Mouse (Mus musculus) heart, postnatal 4 days (tissue): ENCODE results near the gene Rnf157. TPM values are rescaled to one million over a fixed set of nuclear protein-coding genes. Genes with fewer than 3 reads are reported as not detected.
A peak's percentile ranks its signal among the peaks of the same experiment; 100 is the strongest.

Experiments
- DNase-seq: peaks from one replicate; pipeline ENCODE4 v3.0.0; 2021
- total RNA-seq, 2 experiments: library from RNA; stranded (reverse); gene quantifications; 2 replicates each; pipeline ENCODE4 v1.2.3; 2021

Rnf157 gene
- total RNA-seq, 2 experiments from 2014 or later: 11.9 to 12.4 TPM

DNA sequence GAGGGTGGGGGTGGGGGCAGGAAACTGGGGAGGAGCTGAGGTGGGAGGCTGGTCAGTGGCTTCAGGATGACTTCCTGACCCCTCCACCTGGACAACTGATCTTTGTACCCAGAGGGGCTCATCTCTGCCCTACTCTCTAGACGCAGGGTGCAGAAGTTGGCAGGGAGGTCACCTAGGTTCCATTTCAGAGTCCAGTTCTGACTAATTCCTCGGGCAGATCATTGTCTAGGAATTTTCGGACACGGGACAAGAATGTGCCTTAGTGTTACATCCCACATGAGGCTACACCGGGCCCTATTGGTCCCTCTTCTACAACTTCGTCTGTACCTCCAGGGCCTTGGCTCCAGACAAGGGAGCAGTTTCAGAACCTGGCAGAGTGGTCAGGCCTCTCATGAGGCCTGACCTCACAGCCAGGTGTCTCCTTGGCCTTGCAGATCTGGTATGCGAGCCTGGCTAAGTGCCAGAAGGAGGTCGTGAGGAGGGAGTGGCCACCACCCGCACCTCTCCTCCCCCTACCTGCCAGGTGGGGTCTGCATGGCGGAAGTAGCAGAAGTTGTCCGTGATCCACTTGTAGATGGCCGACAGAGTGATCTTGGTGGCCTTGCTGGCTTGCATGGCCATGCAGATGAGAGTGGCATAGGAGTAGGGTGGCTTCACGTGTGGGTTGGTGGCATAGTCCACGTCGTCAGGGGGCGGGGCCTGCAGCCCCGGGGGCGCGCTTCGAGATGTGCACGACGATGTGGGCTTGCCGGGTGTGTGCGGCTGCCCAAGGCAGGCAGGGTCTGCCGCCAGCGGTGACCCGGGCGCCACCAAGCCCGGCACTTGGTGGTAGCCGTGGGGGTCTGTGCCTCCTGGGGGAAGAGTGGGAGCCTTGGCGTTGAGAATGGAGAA lies 79.1 kb downstream of the Rnf157 start:
- no peak for DNase-seq

DNA sequence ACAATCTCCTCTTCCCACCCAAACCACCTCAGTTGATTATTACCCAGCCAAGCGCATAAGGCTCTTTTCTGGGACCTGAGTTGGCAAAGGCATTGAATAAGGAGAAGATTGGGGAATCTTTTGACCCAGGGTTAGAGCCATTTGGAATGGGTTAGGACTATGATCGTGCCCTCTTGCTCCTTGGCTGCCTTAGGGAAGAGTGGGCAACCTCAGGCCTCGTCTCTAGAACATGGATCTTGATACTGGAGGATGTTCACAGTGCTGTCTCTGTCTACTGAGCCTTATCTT lies 79.9 kb downstream of the Rnf157 start:
- no peak for DNase-seq

DNA sequence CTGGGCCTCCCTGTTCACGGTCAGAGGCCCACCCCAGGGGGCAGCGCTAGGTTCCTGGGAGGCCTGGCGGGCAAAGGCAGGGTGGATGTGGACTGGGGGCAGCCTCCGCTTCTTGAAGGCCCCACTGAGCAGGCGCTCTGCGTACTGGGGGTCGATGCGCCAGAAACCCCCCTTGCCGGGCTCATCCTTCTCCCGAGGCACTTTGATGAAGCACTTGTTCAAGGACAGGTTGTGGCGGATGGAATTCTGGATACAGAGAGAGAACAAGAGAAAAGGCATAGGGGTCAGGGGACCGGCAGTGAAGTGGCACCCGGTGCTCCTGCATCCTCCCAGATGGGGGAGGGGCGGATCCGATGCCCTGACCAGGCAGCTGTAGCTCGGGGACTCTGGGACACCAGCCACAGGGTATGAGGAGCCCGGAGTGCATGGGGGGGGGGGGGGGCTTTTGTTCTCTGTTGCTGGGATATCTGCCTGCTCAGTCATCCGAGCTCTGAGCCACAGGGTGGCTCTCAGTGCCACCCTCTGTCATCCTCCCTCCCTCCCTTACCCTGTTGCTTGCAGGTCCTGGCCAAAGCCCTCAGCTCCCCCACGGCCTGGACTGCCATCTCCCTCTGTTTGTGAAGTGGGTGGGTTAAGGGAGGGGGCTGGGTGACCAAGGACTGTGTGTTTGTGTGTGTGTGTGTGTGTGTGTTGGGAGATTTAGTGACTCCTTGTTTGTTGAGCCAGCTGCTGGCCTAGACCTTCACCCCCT lies 80.4 kb downstream of the Rnf157 start:
- no peak for DNase-seq

DNA sequence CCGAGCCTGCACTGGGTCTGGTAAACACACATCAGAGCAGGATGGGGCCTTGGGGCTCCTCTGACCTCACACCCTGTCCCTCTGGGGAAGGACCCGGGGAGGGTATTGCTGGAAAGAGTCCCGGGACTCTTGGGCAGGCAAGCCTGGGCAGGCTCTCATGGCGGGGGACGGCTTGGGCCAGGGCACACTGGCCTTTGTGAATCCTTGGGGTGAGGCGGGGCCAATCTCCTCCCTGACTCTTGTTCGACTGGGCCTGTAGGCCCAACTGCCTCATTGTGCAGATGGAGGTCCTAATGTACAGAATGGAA lies 82.7 kb downstream of the Rnf157 start:
- DNase-seq: no peak

DNA sequence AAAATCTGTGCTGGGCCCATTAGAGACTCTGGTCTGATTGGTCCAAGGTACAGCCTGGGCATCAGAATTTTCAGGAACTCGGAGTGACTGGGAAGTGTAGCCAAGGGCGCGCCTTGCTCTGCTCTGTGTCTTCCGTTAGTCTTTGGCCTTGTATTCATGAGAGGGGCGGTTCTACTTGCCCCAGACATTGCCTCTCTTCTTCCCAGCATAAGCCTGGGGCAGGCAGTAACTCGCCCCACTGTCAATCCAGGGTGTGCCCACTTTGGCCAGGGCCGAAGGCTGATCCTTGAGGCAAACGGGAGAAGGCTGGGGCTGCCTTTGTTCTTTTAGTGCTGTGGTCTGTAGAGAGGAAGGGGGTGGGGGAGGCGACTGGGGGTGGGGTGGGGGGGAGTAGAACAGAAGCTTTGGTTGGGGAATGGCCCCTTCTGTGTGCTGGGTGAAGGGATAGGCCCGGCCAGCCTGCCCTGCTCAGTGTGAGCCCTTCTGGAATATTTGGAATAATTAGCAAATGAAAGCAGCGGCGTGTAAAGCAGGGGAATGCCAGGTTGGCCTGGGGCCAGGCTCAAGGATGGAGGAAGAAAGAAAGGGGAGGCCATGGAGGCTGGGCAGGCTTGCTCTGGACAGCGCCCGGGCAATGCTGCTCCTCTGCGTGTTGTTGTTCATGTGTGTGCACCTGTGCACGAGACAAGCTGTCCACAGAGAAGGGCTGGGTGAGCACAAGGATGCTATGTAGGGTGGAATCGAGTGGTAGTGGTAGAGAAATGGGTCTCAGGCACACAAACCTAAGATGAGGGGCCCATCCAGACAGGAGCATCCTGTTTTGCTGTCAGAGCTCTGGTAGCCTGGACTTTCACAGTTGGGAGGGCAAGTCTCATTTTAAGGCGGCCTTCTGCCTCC lies 83.3 kb downstream of the Rnf157 start:
- peak; percentile 47 for DNase-seq

DNA sequence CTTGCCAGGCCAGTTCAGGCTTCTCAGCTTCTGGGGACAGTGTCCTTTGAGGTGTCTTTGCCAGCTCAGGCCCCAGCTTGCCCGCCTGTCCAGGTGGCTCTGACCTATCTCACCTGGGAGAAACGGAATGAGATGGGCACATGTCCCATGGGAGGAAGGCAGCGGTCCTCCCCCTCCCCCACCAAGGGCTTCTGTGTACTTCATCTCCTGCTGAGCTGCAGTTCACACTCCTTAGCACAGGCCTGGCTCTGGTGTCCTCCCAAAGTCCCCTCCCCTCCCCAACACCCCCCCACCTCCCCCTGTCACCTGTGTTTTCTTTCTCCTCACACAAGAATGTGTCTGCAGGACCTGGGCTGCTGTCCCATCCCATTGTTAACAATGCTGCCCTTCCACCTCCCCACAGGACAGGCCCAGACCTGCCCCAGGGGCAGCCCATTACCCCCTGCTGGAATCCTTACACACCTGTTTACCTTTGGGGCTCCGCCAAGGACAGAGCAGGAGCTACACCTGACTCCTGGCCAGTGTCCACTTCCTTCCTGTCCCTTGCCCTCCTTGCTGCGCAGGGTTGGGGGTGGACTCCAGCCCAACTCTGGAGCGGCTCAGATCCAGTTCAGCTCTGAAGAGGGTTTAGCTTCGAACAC lies 85.7 kb downstream of the Rnf157 start:
- no peak for DNase-seq

DNA sequence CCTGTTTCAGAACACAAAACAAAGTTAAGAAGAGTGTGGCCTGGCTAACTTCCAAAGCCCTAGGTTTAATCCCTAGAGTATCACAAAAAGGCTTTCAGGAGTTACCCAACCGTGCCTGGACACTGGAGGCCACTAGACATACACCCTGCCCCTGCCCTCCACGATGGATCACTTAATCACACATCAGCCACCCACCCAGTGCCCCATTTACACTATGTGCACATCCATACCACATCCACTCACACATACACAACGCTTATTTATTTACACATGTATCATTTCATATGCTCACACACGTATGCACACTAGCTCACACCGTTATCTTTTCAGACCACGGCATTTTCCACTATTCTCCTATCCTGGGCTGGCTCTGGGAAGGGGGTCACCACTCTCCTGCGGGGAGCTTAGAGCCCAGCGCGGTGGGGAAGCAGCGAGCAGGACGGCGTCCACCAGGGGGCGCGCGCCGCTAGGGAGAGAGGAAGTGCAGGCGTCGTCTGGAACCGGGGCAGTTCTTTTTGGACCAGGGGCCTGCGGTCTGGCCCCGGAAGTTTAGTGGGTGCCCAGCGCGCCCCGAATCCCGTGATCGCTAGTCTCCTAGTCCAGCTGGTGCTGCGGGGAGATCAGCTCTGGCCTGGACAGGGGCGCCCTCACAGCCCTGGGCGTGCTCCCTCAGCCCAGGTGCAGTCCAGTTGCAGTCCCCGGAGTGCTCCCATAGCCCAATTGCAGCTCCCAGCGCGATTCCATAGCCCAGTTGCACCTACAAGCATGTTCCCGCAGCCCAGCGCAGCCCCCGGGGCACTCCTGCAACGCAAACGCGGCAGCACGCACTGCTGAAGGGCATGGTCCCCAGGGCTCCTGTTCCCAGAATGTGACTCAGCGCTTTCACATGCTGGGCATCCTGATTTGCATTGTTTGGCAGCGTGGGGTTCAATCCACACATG lies 93.8 kb downstream of the Rnf157 start:
- DNase-seq: peak; percentile 94

DNA sequence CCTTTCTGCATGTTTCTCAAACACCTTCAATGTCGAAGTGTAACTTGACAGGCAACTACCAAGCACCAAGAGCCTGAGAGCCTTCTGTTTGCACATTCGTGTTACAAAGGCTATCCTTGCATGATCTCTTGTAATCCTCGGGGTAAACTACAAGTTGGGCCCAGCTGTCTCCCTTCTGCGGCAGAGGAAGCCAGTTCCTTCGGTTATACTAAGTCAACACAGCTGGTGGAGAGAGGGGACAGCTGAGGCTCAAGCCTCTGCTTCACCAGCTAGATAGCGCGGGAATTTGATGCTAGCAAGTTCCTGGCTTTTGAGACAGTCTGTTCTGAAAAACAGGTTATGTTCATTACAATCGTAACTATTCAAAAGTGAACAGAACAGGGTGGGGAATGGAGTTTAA lies 100.5 kb downstream of the Rnf157 start:
- no peak for DNase-seq

DNA sequence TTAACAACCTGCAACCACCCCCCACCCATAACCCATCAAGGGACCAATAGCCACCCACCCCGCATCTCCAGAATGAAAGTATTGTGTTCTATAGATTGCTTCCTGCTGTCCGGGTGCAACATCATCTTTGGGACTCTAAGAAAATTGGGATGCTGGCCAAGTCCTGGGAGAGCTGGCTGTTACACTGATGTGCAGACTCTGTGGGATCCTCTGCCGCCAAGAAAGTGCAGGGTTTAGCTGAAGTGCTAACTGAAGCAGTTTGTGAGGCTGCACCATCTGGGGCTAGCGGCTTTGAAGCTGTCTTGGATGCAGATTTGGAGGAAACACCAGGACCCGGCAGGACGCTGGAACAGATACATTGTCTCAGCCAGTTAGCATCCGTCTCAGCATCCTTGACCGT lies 101.7 kb downstream of the Rnf157 start:
- DNase-seq: peak; percentile 39

DNA sequence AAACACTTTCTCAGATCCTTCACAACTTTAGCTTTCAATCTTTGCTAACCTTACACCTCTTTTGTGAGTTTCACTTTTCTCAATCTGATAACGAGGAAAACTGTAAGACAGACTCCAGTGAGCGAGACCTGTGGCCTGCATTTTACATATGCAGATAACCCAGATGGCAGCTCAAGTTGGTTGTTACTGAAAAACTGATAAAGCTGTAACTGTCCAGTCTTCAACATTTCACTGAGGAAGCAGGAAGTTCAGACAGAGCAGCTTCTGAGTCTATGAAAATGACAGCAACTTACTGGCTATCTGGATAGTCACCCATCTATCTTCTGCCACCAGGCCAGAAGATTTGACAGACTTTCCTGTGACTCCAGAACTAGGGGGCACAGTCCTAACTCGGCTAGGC lies 103.2 kb downstream of the Rnf157 start:
- no peak for DNase-seq

DNA sequence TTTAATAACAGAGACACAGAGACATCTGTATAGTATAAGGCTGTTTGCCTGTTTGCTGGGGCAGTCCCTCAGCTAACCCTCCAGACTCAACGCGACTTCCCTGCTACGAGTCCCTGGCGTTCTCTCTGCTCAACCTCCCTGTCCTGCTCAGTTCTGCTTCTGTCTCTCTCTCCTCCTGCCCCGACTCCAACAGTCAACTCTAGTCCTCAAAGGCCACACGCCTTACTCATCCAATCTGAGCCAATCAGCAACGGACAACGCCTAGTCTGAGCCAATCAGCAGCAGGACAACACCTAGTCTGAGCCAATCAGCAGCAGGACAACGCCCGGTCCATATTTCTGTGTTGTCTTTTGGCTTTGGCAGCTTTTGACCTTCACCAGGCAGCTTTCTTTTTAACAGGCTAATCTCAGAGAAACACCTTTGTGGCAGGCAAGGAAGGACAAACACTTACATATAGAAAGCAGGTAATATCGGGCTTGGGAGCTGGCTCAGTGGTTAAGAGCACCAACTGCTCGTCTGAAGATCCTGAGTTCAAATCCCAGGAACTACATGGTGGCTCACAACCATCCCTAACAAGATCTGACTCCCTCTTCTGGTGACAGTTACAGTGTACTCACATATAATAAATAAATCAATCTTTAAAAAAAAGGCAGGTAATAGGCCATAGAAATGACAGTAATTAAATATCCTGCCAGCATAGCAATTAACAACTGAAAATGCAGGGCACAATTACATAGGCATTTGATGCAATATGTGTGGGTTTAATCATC lies 104.9 kb downstream of the Rnf157 start:
- no peak for DNase-seq

DNA sequence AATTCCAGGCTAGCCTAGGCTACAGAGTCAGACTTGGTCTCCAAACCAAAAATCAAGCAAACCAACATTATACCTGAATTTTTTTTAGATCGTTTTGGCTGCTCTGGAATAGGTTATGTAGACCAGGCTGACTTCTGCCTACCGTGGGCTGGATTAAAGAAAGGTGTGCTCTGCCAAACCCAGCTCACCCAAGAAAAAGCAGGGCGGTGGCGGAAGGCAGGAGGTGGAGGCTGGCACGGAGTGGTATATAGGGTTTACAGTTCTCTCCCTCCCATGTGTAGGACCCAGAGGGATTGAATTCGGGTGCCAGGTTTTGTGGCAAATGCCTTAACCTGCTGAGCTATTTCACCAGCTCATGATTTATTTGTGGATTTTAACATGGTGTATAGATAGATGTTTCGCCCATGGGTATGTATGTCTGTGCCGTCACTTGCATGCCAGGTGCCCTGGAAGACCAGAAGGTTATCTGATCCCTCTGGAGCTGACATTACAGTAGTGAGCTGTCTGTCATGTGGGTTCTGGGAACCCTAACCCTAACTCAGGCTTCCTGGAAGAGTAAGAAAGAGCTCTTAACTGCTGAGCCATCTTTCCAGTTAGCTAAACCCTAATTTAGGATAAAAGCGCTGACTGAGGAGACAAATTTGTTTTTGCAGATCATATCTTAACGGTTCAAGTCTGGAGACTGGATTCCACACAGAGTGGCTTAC lies 105.7 kb downstream of the Rnf157 start, which contains the start of gene Exoc7:
Gene Exoc7, minus strand, starts transcription at position 215 of the 707 bp plus-strand sequence.
- no peak for DNase-seq

DNA sequence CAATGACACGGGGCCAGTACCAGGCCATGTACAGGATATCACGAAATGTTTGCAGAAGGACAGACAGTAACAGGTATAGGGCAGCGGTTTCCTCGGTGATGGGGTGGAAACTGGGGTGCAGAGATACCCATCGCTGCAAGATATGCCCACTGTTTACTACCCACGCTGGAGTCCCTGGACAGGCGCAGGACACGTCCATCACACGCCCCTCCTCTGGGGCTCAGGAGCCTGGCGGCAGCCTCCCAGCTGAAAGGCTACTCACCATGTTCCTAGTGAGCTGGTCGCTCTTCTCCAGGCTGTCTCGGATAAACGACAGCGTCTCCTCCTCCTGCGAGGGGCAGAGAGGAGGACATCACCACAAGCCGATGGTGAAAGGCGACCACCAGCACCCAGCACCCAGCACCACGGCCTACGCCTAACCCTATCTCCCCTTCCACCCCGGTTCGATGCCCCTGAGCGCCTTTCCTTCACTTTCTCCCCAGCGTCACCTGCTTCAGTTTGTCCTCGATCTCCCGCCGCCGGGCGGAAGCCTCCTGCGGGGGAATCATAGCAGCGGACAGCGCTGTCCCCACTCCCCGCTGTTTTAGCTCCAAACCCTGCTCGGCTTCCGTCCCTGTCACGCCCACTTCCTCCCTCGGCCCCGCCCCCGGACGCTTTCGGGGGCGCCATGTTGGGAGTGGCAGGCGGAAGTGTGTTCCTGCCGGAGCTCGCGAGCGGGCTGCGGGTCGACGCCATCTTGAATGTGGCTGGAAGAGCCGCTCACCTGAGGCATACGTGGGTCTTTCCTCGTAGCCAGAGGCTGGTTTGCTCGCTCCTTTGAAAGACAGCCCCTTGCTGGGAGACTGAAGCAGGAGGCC lies 106.5 kb downstream of the Rnf157 start:
- peak; percentile 97 for DNase-seq

DNA sequence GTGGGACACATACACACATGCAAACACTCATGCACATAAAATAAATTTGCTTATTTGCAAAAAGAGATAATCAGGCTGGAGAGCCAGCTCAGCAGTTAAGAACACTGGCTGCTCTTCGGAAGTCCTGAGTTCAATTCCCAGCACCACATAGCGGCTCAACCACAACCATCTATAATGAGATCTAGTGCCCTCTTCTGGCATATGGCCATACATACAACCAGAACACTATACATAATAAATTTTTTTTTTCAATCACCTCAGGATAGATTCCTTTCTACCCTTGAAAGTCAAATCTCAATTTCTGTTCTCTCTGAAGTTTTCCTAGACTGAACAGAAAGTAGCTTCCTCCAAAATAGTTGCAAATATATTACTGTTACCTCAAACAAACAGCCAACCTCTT lies 107.4 kb downstream of the Rnf157 start:
- DNase-seq: no peak

DNA sequence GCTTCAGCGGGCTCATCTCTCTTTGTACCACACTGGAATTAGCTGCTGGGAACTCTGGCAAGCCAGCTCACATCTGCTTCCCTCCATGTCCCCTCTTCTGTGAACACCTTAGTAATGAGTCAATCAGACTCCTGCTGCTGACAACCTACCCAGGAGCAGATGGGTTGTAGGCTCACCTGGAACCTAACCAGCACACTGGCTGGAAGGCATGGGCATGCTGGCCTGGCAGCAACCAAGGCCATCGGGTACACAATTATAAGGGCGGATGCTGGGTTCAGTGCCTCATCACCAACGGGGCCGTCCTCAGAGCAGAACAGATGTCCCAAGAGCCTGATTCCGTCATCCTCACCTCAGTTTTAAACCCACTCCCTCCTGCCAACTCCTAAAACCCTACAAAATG lies 114.2 kb downstream of the Rnf157 start:
- DNase-seq: no peak

DNA sequence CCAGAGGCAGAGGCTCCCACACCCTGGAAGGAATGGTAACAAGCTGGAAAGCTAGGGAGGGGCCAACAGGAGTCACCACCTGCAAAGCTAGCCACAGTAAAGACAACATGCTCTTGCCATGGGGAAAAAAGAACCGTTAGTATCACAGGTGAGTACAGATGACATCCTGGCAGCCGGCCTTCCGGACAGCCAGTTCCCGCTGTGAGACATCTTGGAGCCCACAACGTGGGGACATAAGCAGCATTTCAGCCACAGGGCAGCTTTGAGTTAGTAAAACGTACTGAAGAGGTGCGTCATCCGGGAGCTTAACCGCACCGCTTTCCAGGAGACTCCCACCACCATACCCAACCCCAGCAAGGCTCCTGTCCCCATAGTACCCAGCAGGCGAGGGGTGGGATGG lies 114.6 kb downstream of the Rnf157 start:
- DNase-seq: no peak

DNA sequence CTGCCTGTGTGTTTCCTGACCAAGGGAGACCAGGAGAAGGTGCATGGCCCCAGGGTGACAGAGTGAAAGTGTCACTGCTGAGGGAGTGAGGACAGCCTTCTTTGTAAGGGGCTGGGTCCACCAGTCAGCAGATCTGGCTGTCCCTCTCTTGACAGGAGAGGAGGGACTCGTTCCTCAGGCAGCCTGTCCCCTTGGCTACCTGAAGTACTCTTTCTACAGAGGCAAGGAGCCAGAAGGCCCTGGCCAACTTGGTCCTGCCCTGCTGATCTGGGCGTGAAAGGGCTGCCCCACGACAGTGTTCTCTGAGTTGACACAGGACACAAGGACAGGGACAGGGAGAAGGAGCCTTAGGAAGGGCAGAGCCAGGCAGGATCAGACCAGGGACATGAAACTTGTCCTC lies 115.8 kb downstream of the Rnf157 start:
- DNase-seq: no peak

DNA sequence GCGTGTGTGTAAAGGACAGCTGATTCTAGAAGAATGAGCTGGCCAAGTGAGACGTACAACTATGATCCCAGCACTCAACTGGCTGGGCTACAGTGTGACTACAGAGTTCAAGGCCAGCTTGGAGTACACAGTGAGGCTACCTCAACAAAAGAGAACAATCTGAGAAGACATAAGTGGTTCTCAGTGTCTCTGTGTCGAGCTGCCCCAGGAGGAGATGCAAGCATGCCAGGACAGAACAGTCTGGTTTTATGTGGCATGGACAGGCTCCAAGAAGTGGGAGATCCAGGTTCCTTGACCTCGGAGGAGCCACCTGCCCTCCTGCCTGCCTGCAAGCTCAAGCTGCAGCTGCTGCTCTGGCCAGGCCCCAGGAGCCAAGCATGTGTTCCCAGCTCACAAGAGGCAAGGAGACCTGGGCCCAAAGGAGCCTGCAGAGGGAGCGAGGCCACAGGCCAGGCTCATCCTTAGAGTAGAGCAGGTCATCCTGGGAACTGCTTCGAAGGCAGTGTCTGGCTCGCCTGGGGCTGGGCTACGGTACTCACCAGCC lies 116.6 kb downstream of the Rnf157 start:
- DNase-seq: no peak

DNA sequence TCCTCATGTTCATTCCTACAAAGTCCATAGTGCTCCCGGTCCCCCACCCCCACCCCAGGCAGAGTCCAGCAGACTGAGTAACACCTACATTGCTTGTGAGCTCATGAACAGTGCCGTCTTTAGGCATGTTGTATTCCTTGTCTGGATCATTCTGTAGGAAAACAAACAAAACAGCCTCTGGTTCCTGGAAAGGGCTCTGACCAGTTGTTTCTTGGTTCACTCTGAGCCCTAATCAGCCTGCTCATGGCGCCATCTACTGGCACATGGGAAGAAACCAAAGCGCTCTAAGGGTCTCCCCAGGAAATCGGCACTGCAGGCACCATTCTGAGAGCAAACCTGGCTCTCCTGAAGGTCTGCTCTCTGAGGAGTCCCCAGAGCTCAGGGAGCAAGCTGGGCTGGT lies 118.5 kb downstream of the Rnf157 start:
- peak; percentile 72 for DNase-seq
